Mouse (Mus musculus) liver, postnatal 0 days (tissue): ENCODE results near the gene Cd82. TPM values are rescaled to one million over a fixed set of nuclear protein-coding genes. Genes with fewer than 3 reads are reported as not detected.
A peak's percentile ranks its signal among the peaks of the same experiment; 100 is the strongest.

Experiments used
- ATAC-seq: fragments of 200-750 bp; cut with Nextera tagmentation; 2 replicates; pipeline ENCODE4 v1.8.0; 2017; ENCODE audit warnings: mild to moderate bottlenecking, moderate library complexity
- DNase-seq: peaks from one replicate; pipeline ENCODE4 v3.0.0-alpha.2; 2016
- H3K27ac ChIP-seq: fragments of 300-500 bp; sonication (generic); 2 replicates; pipeline ENCODE4 v1.5.1; 2014; ENCODE audit warnings: antibody characterized with exemption, moderate library complexity, mild to moderate bottlenecking, low read depth
- H3K27me3 ChIP-seq: fragments of 300-500 bp; sonication (generic); 2 replicates; pipeline ENCODE4 v1.6.1; 2014; ENCODE audit warnings: low read length, control low read depth, mixed read lengths; ENCODE audit not compliant: insufficient read depth
- H3K36me3 ChIP-seq: fragments of 300-500 bp; sonication (generic); replicated peaks from 2 replicates; pipeline ENCODE4 v1.6.1; 2014; ENCODE audit warnings: mild to moderate bottlenecking, control low read depth, low read length, moderate library complexity, mixed read lengths; ENCODE audit not compliant: insufficient read depth
- H3K4me1 ChIP-seq: fragments of 300-500 bp; sonication (generic); 2 replicates; pipeline ENCODE4 v1.6.1; 2014; ENCODE audit warnings: antibody characterized with exemption, mild to moderate bottlenecking, control low read depth; ENCODE audit not compliant: insufficient read depth
- H3K4me2 ChIP-seq: fragments of 300-500 bp; sonication (generic); 2 replicates; pipeline ENCODE4 v1.6.1; 2014; ENCODE audit warnings: low read depth, mild to moderate bottlenecking, low read length, moderate library complexity, mixed read lengths
- H3K4me3 ChIP-seq: fragments of 300-500 bp; sonication (generic); 2 replicates; pipeline ENCODE4 v1.5.1; 2014; ENCODE audit warnings: low read depth, low read length
- H3K9ac ChIP-seq: fragments of 300-500 bp; sonication (generic); replicated peaks from 2 replicates; pipeline ENCODE4 v1.6.1; 2014; ENCODE audit warnings: mild to moderate bottlenecking, moderate library complexity
- H3K9me3 ChIP-seq: fragments of 300-500 bp; sonication (generic); 2 replicates; pipeline ENCODE4 v1.6.1; 2016; ENCODE audit warnings: mild to moderate bottlenecking, control low read depth, low read length, mixed read lengths
- CTCF ChIP-seq: sonication (generic); IDR thresholded peaks from 2 replicates; pipeline ENCODE4 v1.5.1; 2016; ENCODE audit warnings: antibody characterized with exemption, low read depth
- EP300 ChIP-seq: IDR thresholded peaks from 2 replicates; pipeline ENCODE4 v1.6.1; 2016; ENCODE audit warnings: antibody characterized with exemption, low read depth, mild to moderate bottlenecking
- WGBS: fragments of 180-500 bp; shearing (Covaris S2); extraction: QIAGEN DNeasy Blood & Tissue Kit; methylation state at CpG from one replicate; pipeline ENCODE4 v1.1.7; 2014; ENCODE audit not compliant: insufficient replicate concordance; 5-methylcytosine and 5-hydroxymethylcytosine counted together
- polyA plus RNA-seq: library from polyadenylated mRNA; unstranded; fragments of >200 nt; fragmentation: Nextera tagmentation; extraction: Ambion mirVana; gene quantifications from 2 replicates; pipeline ENCODE4 v1.2.1, GENCODE M21; 2015

Cd82 gene
- polyA plus RNA-seq, 1 experiment from 2014 or later: 87.7 TPM

- H3K36me3 ChIP-seq: peaks cover 44% of the 10 kb centered on the region
- DNase-seq: no peak
These were observed 35.8 kb downstream of the Cd82 start for GRCm38 (mm10) chr2:93427000-93427715.

GRCm38 (mm10) chr2:93425810-93426209 lies 37.1 kb downstream of the Cd82 start:
- no peaks in the 10 kb centered on the region for H3K4me1 ChIP-seq
- DNase-seq (no peak), ATAC-seq (no peak)
- no peak overlapping the region for H3K4me2 ChIP-seq
- H3K27me3 ChIP-seq: no peaks in the 10 kb centered on the region
- H3K9ac ChIP-seq: no peak overlapping the region
- TF ChIP-seq EP300: no peak
- no peak for TF ChIP-seq CTCF
- H3K4me3 ChIP-seq: no peak overlapping the region
- H3K9me3 ChIP-seq: no peaks in the 10 kb centered on the region
- H3K36me3 ChIP-seq: peaks cover 42% of the 10 kb centered on the region
- H3K27ac ChIP-seq: no peak overlapping the region
- WGBS: 74% methylated on average over 4 of the region's 4 CpGs

More at GRCm38 (mm10) chr2:93427000-93427715, 35.8 kb downstream of the Cd82 start:
- Histone ChIP-seq H3K27ac (peak overlapping the region; percentile 39; the same call in 1 of the 2 replicates), H3K4me3 (no peak overlapping the region), H3K27me3 (no peaks in the 10 kb centered on the region), H3K9ac (no peak overlapping the region), H3K9me3 (no peaks in the 10 kb centered on the region), H3K4me2 (no peak overlapping the region), H3K4me1 (no peaks in the 10 kb centered on the region)
- TF ChIP-seq CTCF: no peak
- 53% methylated on average over 8 of the region's 8 CpGs for WGBS
- peak; percentile 35 for ATAC-seq

- Histone ChIP-seq H3K4me3 (no peak overlapping the region), H3K4me1 (no peaks in the 10 kb centered on the region), H3K36me3 (peaks cover 40% of the 10 kb centered on the region), H3K27ac (no peak overlapping the region), H3K9me3 (no peaks in the 10 kb centered on the region), H3K27me3 (no peaks in the 10 kb centered on the region), H3K9ac (no peak overlapping the region), H3K4me2 (no peak overlapping the region)
- ATAC-seq (no peak), DNase-seq (no peak)
- WGBS: 86% methylated on average over 9 of the region's 9 CpGs
- TF ChIP-seq EP300 (no peak), CTCF (no peak)
These were observed 38.5 kb downstream of the Cd82 start for GRCm38 (mm10) chr2:93424307-93424984.

- Histone ChIP-seq H3K27ac (no peak overlapping the region), H3K27me3 (no peaks in the 10 kb centered on the region), H3K4me1 (no peaks in the 10 kb centered on the region), H3K4me3 (no peak overlapping the region), H3K36me3 (peaks cover 32% of the 10 kb centered on the region), H3K9me3 (no peaks in the 10 kb centered on the region), H3K9ac (no peak overlapping the region), H3K4me2 (no peak overlapping the region)
- WGBS: 29% methylated on average over 7 of the region's 7 CpGs
- ATAC-seq: peak; percentile 46; the same call in 1 of the 2 replicates
- no peak for TF ChIP-seq EP300
- TF ChIP-seq CTCF: peak; percentile 95
- peak; percentile 88 for DNase-seq
These were observed 41.6 kb downstream of the Cd82 start for GRCm38 (mm10) chr2:93421320-93421719.

- H3K4me3 ChIP-seq: no peak overlapping the region
- H3K27ac ChIP-seq: no peak overlapping the region
- no peak overlapping the region for H3K9ac ChIP-seq
- no peaks in the 10 kb centered on the region for H3K27me3 ChIP-seq
- H3K4me2 ChIP-seq: no peak overlapping the region
- DNase-seq: no peak
- H3K36me3 ChIP-seq: peaks cover 26% of the 10 kb centered on the region
- no peaks in the 10 kb centered on the region for H3K4me1 ChIP-seq
- TF ChIP-seq EP300: no peak
- no peak for TF ChIP-seq CTCF
- ATAC-seq: no peak
- H3K9me3 ChIP-seq: no peaks in the 10 kb centered on the region
- 87% methylated on average over 12 of the region's 12 CpGs for WGBS
These were observed 43.0 kb downstream of the Cd82 start for GRCm38 (mm10) chr2:93419971-93420370.

- Histone ChIP-seq H3K4me3 (no peak overlapping the region), H3K27ac (no peak overlapping the region), H3K9ac (no peak overlapping the region), H3K9me3 (no peaks in the 10 kb centered on the region), H3K36me3 (peaks cover 26% of the 10 kb centered on the region), H3K27me3 (no peaks in the 10 kb centered on the region), H3K4me2 (no peak overlapping the region), H3K4me1 (no peaks in the 10 kb centered on the region)
- WGBS: 22% methylated on average over 8 of the region's 8 CpGs
- DNase-seq (peak; percentile 82), ATAC-seq (peak; percentile 32; the same call in 1 of the 2 replicates)
- TF ChIP-seq CTCF (peak; percentile 90), EP300 (no peak)
These were observed 44.5 kb downstream of the Cd82 start for GRCm38 (mm10) chr2:93418396-93418795.
